Mouse (Mus musculus) ES-E14 (cell line): ENCODE measurements around the gene Stpg1. TPM values are rescaled to one million over a fixed set of nuclear protein-coding genes. Genes with fewer than 3 reads are reported as not detected.
A peak's percentile ranks its signal among the peaks of the same experiment; 100 is the strongest.

Experiments used
- DNase-seq: peaks from one replicate; pipeline ENCODE4 v3.0.0-alpha.2; 2013; ENCODE audit warnings: low read depth, low spot score
- H3K27ac ChIP-seq: 2 replicates; pipeline ENCODE4 v1.5.1; 2012; ENCODE audit warnings: low read depth, mild to moderate bottlenecking, low read length, moderate library complexity, mixed read lengths; ENCODE audit not compliant: poor library complexity, insufficient read depth, severe bottlenecking
- H3K36me3 ChIP-seq: 2 replicates; pipeline ENCODE4 v1.6.1; 2012; ENCODE audit warnings: mild to moderate bottlenecking, low read length, moderate library complexity, mixed read lengths; ENCODE audit not compliant: control insufficient read depth, poor library complexity, insufficient read depth, severe bottlenecking
- H3K4me1 ChIP-seq, 2 experiments: fragments of 150-350 bp in 1 of 2; sonication (generic) in 1 of 2; 2 replicates each; pipeline ENCODE4 v1.6.1; 2012; ENCODE audit warnings: low read length in 2 of 2, mild to moderate bottlenecking in 1 of 2, mixed read lengths in 1 of 2; ENCODE audit not compliant: control insufficient read depth in 2 of 2, insufficient read depth in 2 of 2, poor library complexity in 1 of 2
- H3K4me3 ChIP-seq, 2 experiments: fragments of 150-350 bp in 1 of 2; sonication (generic) in 1 of 2; 2 replicates each; pipeline ENCODE4 v1.5.1; 2012; ENCODE audit warnings: low read length in 2 of 2, low read depth in 1 of 2, mild to moderate bottlenecking in 1 of 2, mixed read lengths in 1 of 2; ENCODE audit not compliant: insufficient read depth in 1 of 2, poor library complexity in 1 of 2, severe bottlenecking in 1 of 2
- H3K9ac ChIP-seq: 2 replicates; pipeline ENCODE4 v1.6.1; 2012; ENCODE audit warnings: low read depth, mild to moderate bottlenecking, low read length, mixed read lengths; ENCODE audit not compliant: poor library complexity, insufficient read depth, severe bottlenecking
- H3K9me3 ChIP-seq: fragments of 150-350 bp; sonication (generic); 2 replicates; pipeline ENCODE4 v1.6.1; 2012; ENCODE audit warnings: low read depth, mild to moderate bottlenecking, low read length; ENCODE audit not compliant: control insufficient read depth, insufficient read depth
- CHD2 ChIP-seq: IDR thresholded peaks from 2 replicates; pipeline ENCODE4 v1.6.1; 2014; ENCODE audit warnings: mild to moderate bottlenecking, low read depth, low read length, inconsistent platforms
- HCFC1 ChIP-seq: IDR thresholded peaks from 2 replicates; pipeline ENCODE4 v1.6.1; 2012; ENCODE audit warnings: low read length, inconsistent platforms, borderline replicate concordance; ENCODE audit not compliant: insufficient read depth
- MAFK ChIP-seq: IDR thresholded peaks from 2 replicates; pipeline ENCODE4 v1.6.1; 2014; ENCODE audit warnings: mild to moderate bottlenecking, low read depth, low read length, inconsistent platforms; ENCODE audit not compliant: insufficient read depth
- ZC3H11A ChIP-seq: IDR thresholded peaks from 2 replicates; pipeline ENCODE4 v1.6.1; 2012; ENCODE audit warnings: low read depth, mild to moderate bottlenecking, inconsistent platforms, low read length, borderline replicate concordance
- ZNF384 ChIP-seq: IDR thresholded peaks from 2 replicates; pipeline ENCODE4 v1.6.1; 2012; ENCODE audit warnings: low read depth, low read length, inconsistent platforms
- in situ Hi-C, 2 experiments: fragments of 600-800 bp; cut with MboI; formaldehyde crosslinking; loops; one replicate each; pipeline ENCODE4 v1.15.1; 2025; ENCODE audit warnings: low sequenced_read_pairs in 2 of 2, inconsistent platforms in 1 of 2; ENCODE audit not compliant: unreplicated experiment in 2 of 2
- total RNA-seq: library from RNA; depleted of rRNA; stranded (reverse); fragments of 300-350 nt; gene quantifications from 2 replicates; pipeline ENCODE4 v1.2.3, GENCODE M21; 2012

Gene Stpg1
- total RNA-seq, 1 experiment = 0.09 TPM

- Histone ChIP-seq H3K4me1 (peaks cover 17 to 53% of the 10 kb centered on the region in 2 experiments), H3K4me3 (0 out of 4 replicates have a peak overlapping the region, but pooled peaks of 1 of the 2 experiments have one; percentile 66), H3K9ac (no peak overlapping the region), H3K9me3 (no peaks in the 10 kb centered on the region), H3K36me3 (no peaks in the 10 kb centered on the region; the same call in 1 of the 2 replicates), H3K27ac (no peak overlapping the region; the same call in 1 of the 2 replicates)
- TF ChIP-seq MAFK = peak; percentile 82
- no peak for TF ChIP-seq ZC3H11A
- no peak for DNase-seq
- in situ Hi-C loops = no loop called here
Observed at GRCm38 (mm10) chr4:135569201-135569600, 74.6 kb downstream of the Stpg1 start.

DNA sequence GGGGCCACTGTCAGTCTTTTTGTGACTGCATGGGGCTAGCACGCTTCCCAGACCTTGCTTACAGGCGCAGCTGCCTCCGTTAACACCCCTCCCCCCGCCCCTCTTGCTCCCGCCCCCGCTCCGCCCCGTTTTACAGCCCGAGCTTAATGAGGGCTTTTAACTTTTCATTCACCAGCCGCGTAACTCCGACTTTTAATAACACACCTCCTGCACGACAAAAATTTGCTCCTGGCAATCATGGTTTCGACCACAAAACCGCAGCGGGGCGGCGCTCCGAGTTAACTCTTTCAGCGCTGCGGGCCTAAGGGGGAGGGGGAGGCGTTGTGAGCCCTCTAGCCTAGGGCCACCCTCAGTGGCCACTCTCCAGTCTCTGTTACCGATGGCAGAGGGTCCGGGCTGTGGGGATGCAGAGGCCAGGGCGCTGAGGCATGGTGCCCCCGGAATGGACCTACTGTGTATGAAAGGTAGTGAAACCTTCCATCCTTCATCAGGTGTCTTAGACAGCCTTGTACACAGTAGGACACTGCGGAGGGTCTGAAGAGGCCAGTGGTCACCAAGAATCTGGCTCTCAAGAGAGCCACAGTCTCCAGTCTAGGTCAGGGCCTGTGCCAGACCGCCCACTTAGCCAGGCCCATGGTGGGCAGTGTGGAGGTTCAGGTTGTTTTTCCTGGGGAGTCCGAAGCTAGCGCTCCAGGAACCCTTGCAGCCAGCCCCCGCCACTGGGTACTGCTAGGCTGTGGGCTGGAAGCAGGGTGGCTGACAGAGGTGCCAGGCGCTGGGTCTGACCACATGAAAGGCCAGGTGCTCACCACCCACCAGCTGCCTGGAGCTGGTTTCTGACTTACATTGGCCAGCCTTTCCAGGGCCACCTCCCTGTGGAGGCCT is 75.8 kb downstream of the Stpg1 start:
- no peak for DNase-seq
- Histone ChIP-seq H3K9me3 (no peaks in the 10 kb centered on the region), H3K36me3 (no peaks in the 10 kb centered on the region; the same call in 1 of the 2 replicates), H3K4me3 (peak overlapping the region; percentile 50 to 66), H3K9ac (no peak overlapping the region; the same call in 1 of the 2 replicates), H3K27ac (no peak overlapping the region), H3K4me1 (peaks cover 17 to 57% of the 10 kb centered on the region in 2 experiments)
- TF ChIP-seq ZNF384 (no peak), MAFK (no peak), ZC3H11A (no peak), HCFC1 (no peak), CHD2 (no peak)
- in situ Hi-C loops = no loop called here

GRCm38 (mm10) chr4:135571037-135571550 is 76.5 kb downstream of the Stpg1 start:
- H3K4me1 ChIP-seq = peaks cover 14 to 54% of the 10 kb centered on the region in 2 experiments

DNA sequence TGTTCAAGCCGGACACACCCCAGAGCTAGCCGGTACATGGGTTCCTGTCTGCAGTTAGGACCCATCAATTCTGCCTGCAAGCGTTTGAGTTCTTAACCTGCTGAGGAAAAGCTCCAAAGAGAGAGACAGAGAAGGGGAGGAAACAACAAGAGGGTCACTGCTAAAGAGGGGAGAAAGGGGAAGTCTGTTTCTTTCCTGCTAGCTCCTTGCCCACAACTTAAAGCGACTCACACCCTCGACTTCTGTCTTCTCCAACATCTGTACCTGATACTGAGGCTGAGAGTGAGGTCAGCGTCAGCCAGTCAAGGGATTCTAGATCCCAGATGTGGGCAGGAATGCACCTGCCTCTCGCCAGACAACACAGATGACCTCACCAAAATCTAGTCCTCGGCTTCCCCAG is 77.7 kb downstream of the Stpg1 start:
- in situ Hi-C loops = no loop called here
- Histone ChIP-seq H3K27ac (no peak overlapping the region), H3K4me3 (peak overlapping the region; percentile 61 to 65; a peak in 2 of 4 replicates), H3K4me1 (peaks cover 13 to 54% of the 10 kb centered on the region in 2 experiments), H3K9ac (no peak overlapping the region), H3K36me3 (no peaks in the 10 kb centered on the region; the same call in 1 of the 2 replicates), H3K9me3 (no peaks in the 10 kb centered on the region)
- TF ChIP-seq CHD2 = no peak
- TF ChIP-seq MAFK = no peak
- TF ChIP-seq ZNF384 = no peak
- no peak for TF ChIP-seq ZC3H11A
- no peak for TF ChIP-seq HCFC1
- no peak for DNase-seq

More at GRCm38 (mm10) chr4:135571037-135571550, 76.5 kb downstream of the Stpg1 start:
- Histone ChIP-seq H3K27ac (no peak overlapping the region), H3K9me3 (no peaks in the 10 kb centered on the region), H3K9ac (no peak overlapping the region), H3K4me3 (peak overlapping the region in 1 of 2 experiments; percentile 50; a peak in 1 of 4 replicates), H3K36me3 (no peaks in the 10 kb centered on the region; the same call in 1 of the 2 replicates)
- DNase-seq = no peak
- TF ChIP-seq ZC3H11A (no peak), ZNF384 (no peak), CHD2 (no peak), MAFK (no peak), HCFC1 (no peak)
- in situ Hi-C loops = no loop called here
